Mouse (Mus musculus) mouse trophoblast stem cell (cell line): ENCODE measurements at regions not wholly inside any gene's neighbourhood (a gene's known extent, or its start where the extent isn't known, plus 50 kb on each side); places are given as distances from the start of the nearest gene placed in this dataset.

ENCODE experiments used
- in situ Hi-C, 2 experiments: fragments of 300-500 bp; cut with MseI, MboI; formaldehyde crosslinking; loops; 2 replicates in 1 of 2; 3 replicates in 1 of 2; pipeline ENCODE4 v1.15.1; 2025

DNA sequence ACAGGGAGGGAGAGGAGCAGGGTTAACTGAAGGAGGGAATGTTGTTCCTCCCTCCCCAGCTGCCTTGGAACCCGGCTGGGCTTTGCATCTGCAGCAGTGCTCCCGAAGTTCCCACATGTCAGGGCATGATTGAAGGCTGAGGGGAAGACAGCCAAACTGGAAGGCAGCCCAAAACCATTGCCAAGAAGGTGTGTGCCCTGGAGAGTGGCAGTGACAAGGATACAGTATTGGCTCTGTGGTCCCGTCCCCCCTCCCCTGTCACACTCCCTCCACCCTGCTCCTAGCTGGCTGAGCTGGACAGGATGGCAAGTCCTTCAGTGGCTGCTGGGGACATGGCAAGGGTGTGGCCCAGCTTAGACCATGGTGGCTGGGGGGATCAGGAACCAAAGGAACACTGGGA is 79.1 kb downstream of the Cyp26b1 start:
- in situ Hi-C loops: no loop called here

DNA sequence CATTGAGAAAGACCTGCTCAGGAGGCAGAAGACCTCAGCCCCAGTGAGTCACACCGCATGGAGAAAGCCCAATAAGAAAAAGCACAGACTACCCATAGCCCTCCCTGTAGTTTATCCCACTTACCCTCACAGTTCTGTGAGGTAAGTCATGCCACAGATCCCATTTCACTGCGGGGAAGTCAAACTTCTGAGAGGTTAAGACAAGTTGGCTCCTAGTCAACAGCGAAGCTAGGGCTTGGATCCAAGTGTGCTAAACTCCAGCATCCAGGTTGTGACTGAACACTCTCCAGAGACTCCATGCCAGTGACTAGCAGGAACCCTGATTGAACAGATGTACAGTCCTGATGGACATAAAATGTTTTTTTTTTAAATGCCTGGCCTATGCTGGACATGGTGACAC is 85.1 kb downstream of the Cyp26b1 start:
- in situ Hi-C loops: no loop called here

DNA sequence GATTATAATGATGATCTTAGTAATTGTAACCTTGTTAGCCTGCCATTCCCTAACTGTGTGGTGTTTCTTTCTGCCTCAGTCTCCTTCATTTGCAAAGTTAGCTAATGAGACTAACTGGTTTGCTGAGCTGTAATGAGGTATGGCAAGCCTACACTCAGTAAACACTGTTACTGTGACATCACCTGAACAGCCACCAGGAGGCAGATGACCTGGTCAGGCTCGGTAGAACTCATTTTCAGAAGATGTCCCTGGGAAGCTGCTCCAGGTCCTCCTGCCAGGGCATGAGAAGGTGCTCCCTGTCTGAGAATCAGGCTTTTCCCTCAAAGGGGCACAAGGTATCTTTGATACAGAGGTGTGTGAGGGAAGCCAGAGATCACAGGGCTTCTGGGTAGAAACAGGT is 87.0 kb downstream of the Cyp26b1 start:
- in situ Hi-C loops: no loop called here

DNA sequence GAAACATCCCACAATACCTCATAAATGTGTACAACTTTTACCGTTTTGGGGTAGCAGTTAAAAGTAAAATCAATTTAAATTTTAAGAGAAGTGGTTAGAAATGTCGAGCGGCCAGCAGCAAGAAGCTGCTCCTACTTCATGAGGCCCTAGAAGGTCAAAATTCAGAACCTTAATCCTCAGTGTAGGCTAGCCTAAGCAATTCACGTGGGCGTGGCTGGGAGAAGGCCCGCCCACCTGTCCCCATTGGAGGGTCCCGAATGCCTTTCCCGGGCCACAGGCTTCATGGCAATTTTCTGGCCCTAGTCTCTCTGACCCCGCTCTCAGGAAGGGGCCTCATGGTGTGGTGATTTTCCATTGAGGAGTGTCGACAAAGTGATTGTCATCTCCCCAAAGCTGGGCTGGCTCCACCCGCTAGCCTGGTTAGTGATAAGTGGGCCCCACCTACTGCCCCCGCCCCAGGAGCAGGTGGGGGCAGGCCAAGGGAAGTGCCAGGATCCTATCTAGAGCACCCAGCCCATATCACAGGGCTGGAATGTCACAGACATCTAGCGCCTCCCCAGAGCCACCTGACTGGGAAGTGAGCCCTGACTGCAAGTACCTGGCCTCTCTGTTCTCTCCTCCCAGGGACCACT is 93.3 kb downstream of the Cyp26b1 start:
- in situ Hi-C loops: no loop called here

DNA sequence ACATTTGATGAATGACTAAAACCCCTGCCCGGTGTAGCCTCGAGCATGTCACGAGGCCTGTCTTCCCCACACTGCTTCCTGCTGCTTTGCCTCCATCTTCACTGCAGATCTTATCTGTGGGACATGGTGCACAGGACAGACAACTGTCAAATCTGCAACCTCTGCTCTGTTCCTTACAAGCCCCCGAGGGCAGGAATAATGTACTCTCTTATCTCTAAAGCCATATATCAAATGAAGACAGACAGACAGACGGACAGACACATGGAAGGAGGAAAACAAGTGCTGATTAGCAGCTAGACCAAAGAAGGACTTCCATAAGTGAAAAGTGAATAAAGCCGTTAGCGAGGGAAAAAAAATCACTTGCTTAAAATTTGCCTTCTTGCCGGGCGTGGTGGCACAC is 95.6 kb downstream of the Cyp26b1 start:
- in situ Hi-C loops: no loop called here

DNA sequence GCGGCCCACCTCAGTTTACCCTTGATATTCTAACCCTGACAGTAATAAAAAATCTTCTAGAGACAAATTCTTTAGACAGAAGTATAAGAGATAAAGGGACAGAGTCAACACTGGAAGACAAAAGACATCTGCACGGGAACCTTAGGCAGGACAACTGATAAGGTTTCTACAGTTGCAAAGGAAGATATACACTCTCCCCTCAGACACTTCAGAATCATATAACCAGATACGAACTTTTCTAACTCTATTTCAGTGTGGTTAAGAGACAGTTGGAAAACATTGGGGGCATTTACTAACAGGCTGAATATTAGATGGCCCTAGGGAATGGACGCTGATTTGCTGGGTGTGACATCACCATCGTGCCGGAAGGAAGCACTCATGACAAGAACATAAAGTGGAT is 100.0 kb downstream of the Cyp26b1 start:
- in situ Hi-C loops: no loop called here

DNA sequence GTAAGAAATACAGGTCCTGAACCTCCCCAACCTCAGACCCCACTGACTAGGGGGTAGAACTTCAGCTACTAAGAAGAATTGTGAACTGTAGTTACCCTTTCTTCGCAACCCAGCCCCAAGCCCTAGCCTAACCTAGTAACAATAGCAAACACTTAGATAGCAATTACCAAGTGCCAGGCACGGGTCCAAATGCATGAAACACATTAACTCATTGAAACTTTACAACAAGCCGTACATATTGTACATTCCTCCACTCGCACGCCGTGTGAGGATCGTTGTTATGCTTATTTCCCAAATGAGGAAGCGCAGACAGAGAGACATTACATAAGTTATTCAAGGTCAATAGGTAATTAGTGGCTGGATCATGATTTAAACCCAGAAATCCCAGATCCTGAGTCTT is 100.5 kb downstream of the Cyp26b1 start:
- in situ Hi-C loops: no loop called here

DNA sequence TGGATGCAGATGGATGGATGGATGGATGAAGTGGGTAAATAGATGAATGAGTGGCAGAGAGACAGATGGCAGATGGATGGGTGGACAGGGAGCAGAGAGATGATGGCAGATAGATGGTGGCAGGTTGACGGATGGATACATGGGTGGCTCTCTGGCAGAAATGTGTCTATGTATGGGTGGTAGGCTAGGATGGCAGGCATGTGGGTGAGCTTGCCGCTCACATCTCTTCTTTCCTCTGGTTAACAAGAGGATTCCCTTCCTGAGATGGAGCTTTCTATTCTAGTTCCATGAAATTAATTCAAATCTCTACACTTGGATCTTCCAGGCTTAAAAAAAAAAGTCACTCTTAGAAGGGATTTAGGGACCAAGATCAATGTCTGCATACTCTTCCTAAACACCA is 101.1 kb downstream of the Cyp26b1 start:
- in situ Hi-C loops: no loop called here

DNA sequence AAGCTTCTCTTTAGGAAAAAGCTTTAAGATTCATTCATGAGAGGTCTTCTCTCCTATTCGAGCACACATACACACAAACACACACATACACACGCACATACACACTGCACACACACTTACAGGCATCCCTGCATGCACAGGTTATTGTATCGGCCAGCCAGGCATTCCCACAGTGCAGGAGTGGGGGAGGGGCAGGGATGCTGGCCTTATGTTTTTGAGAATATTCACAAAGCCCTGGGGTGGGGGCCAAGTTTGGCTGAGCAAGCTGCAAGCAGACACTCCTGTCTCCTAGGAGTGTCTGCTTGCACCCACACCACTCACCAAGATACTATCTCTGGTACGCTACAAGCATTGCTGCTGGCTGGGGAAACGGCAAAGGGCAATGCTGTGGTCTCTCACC is 102.6 kb downstream of the Cyp26b1 start:
- in situ Hi-C loops: no loop called here

DNA sequence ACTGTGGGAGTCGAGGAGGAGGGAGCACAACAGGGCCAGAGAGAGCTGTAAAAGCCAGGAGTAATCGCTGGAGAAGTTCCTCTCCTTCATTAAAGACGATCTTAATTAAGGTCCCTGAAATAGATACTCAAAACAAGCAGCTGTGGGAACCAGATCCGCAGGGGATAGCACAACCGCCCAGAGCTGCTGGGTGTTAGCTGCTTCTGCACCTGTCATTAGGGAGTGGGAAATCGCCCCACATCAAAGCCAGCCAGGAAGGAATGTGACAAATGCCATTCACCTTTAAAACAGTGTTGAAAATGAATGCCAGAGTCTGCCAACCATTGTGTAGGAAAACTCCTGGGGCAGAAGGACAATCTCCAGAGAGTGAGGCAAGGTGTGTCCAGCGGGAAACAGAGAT is 112.5 kb downstream of the Cyp26b1 start:
- in situ Hi-C loops: no loop called here

DNA sequence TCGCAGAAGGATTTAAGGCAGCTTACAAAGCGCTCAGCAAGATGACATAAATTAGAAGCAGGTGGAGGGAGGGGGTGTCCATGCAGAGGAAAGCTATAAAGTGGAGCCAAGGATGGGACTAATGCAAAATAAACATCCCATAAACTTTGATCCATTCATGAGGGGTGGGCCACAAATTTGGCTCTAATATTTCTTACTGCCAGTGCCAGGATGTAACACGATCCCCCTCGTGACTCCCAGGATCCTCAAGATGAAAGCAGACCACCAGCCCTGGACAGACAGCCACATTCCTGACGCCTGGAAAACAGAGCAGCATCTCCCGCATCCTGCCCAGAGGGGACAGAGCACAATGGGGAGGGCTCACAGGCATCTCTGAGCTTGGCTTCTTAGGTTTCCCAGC is 116.6 kb downstream of the Cyp26b1 start:
- in situ Hi-C loops: no loop called here

DNA sequence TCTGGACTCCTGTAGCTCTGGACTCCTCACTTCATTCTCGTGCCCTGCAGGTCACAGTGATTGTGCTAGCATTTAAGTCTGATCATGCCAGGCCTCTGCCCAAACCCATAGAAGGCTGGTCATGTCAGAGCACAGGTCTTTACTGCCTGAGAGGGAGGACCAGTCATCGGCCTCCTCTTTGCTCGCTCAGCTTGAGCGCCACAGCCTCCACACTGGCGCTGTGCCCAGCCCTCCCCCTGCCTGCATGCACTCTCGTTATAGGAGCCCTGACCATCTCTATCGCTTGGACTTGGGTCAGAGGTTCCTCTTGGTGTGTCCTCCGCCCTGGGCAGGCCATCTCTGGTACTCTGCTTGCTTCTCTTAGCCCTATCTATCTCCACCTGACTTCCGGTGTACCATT is 117.2 kb downstream of the Cyp26b1 start:
- in situ Hi-C loops: no loop called here

DNA sequence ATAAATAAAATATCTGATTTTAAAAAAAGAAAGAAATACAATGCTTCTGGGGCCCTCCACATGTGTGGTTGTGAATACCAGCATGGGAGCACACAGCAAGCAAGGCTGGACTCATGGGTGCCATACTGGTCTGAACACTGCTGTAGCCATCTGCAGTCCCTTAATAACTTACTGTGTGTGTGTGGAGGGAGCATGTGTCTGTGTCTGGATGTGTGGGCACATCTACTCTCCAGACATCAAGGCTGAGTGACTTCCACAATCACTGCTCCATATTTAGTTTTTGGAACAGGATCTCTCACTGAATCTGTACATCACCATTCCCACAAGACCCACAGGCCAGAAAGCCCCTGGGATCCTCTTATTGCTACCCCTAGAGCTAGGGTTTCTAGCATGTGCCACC is 118.9 kb downstream of the Cyp26b1 start:
- in situ Hi-C loops: no loop called here

DNA sequence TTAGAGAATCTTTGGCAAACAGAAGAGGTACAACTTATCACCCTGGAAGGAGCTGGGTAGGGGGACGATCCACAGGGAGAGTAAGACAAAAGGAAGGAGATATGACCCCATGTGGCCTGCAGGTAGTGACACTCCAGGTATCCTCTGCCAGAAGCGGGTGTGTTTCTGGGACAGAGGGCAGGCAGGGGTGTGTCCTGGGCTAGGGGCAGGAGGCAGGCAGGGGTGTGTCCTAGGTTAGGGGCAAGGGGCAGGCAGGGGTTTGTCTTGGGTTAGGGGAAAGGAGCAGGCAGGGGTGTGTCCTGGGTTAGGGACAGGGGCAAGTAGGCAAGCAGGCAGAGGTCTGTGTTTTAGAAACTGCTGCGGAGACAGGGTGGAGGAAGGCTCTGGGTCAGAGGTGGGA is 120.5 kb downstream of the Cyp26b1 start:
- in situ Hi-C loops: no loop called here

DNA sequence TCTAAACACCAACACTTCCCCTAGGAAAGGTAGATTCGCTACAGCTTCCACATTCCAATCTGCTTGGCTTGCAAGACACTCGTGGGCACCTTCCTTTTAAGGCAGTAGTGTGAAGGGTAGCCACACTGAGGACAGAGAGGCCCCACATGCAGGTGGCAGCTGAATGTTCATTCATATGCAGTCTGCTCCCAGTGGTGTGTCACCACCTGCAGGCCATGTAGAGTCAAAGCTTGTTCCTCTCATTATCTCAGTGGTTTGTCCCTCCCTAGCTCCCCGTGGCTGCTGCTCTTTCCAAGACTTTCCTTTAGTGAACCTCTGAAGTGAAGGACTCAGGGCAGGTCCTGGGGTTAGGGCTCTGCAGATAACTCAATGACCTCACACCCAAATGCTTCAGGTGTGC is 121.4 kb downstream of the Cyp26b1 start:
- in situ Hi-C loops: no loop called here

DNA sequence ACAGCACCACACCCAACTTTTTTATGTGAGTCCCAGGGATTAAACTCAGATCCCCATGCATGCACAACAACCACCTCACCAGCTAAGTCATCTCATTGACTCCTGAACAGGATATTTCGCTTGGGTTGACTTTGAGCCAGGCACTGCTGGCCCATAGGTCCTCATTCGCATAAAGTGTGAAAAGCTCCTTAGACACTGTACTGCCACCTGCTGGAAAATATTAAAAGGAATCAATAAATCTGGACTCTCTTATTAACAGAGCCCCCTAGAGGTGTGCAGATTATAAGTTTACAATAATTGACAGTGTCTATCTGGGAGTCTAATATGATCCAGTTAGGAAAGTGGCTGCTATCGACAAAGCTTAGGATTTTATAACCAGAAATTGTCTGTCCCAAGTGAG is 126.4 kb downstream of the Cyp26b1 start:
- in situ Hi-C loops: no loop called here

DNA sequence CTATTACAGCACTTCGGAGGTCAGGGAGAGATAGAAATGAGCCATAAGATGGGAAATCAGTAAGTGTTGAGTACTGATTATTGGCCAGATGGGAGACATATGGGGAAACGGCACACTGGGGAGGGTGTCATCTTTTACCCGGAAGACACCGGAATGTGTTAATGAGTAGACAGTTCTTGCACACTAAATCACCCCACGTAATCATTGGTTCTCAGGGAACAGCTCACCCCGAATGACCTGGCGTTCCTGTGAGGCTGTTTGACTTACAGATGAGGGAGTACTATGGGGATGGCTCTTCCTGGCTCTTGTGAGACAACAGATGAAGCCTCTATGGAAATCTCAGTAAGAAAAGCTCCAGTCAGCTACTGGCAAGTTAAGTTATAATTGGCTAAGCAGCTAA is 127.5 kb downstream of the Cyp26b1 start:
- in situ Hi-C loops: no loop called here

DNA sequence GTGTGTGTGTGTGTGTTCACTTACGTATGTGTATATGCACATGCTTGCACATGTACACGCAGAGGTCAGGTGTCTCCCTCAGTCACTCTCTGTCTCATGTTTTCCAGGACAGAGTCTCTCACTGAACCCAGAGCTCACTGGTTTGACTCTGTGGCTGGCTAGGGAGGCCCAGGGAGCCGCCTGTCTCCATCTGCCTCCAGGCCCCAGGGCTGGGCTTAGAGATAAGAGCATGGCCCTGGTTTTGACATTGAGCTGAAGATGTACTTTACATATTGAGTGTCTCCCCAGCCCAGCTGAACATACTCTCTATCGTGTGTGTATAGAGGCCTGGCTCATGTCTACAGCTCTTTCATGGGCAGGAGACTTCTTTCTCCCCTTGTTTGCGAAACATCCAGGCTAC is 128.1 kb downstream of the Cyp26b1 start:
- in situ Hi-C loops: no loop called here

DNA sequence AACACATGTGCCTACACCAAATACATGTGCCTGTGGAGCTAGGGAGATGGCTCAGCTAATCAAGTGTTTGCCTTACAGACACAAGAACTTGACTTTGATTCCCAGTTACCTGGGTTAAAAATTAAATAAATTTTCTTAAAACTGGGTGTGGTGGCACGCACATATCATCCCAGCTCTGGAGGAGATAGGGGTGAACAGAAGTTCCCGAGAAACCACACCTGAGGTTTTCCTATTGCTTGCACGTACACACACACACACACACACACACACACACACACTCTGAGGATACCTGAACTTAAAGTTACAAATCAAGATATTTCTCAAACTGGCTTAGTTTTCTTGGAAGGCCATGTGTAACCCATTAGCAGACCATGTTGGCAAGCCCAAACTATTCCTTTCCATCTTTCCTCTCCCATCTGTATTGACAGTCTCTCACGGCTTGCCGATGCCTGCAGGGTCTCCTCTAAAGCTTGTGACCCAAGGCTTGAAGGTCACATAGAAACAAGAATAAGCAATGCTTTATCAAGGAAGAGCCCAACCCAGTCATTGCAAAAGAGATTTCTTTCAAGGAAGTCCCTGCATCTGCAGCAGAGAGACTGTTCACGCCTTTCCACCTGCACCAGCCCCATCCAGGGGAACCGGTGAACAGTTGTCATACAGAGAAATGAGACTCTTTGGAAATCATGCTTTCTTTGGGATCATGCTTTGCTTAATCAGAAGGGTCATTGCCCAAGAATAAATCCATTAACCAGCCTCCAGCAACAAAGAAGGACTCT is 129.9 kb downstream of the Cyp26b1 start:
- in situ Hi-C loops: no loop called here

DNA sequence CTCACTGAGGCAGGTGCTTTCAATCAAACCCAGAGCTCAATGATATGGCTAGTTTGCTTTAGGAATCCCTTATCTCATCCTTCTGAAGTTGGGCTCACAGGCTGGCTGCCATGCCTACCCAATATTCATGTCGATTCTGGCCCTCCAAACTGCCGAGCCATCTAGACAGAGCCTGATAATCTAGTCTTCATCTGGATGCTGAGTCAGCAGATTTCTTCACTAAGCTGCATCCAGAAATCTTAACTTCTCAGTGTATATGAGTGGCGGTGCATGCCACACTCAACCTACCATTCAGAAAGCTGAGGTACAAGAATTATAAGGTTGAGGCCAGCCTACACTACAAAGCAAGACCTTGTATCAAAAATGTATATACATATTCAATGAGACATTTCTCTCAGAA is 136.9 kb downstream of the Cyp26b1 start:
- in situ Hi-C loops: no loop called here

DNA sequence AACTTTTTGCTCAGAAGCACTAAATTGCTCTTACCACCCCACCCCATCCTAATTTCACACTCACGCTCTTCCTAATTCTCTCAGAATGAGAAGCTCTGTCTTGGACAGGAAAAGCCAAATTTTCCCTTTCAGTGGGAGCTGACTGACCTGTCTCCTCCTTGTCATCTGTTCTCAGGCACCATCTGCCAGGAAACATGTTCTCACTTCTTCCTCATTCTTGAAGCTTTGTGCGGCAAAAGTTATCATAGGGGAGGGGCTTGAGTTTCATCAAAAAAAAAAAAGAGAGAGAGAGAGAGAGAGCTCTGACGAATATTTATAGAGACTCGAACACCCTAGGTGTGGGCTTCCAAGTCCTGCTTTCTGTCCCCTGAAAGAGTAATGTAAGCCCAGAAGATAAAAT is 148.6 kb downstream of the Cyp26b1 start:
- in situ Hi-C loops: no loop called here

DNA sequence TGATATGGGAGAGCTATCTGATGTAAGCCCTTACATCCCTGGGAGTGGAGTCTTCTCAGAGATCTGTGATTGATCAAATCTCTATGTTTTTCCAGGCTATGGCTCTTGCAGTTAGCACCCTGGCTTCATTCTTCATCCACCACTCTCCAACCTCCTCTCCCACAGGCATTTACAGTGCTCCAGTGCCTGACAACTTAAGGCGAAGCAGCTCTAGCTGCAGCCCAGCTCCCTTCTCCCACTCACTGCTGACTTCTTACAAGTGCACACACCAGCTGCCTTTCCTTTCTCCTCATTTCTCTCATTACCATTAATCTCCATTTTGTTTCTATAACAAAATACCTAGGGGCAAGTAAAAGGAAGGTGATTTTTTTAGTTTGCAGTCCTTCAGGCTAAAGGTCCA is 151.0 kb downstream of the Cyp26b1 start:
- in situ Hi-C loops: no loop called here

DNA sequence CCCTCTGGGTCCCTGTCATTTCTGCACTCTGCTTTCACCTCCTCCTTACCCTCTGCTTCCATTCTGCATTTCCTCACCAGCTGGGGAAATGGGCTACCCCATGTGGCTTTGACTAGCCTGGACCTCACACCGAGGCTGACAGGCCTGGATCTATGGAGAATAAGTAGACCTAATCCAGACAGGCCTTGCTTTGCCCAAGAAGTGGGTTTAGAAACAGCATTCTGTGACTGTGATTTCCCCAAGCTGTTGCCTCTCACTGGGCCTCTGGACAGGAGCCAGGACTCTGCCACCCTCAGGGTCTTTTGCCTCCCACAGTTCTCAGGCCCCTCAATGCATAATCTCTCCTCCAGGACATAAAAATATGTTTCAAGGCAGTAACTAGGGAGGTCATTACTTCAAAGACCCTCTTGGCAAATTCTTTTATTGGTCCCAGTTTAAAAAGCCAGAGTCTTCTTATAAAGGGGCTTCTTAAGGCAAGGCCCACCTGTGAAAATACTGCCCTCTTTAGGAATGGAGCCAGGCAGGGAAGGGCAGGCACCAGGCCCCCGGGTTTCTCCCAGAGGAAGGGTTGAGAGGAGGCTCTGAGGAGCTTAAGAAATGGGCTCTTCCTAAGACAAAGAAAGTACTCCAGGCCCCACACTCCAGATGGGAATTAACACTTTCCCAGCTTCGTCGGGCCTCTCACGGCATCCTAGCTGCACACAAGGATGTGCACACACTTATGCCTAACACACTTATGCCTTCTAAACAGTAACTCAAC is 151.8 kb downstream of the Cyp26b1 start:
- in situ Hi-C loops: no loop called here
